7 mouse cellular contexts compared by ENCODE assay signal in genomic region chr7:5020685-5021084, GRCm38 (mm10). TPM values are rescaled to one million over a fixed set of nuclear protein-coding genes. Genes with fewer than 3 reads are reported as not detected.
DNase-seq lines count a peak whose midpoint lies in the region; ATAC-seq and TF ChIP-seq lines count a peak whose summit lies in the region.

No protein-coding gene starts in this region.

- 0 out of 2 replicates have a peak, but pooled peaks have one; percentile 5 for ATAC-seq in megakaryocyte progenitor cell, adult 5-6 weeks (replicated peaks; ENCODE audit: poor library complexity)

- peaks cover 4% of the 10 kb centered on the region; the same call in 1 of the 2 replicates for H3K9me3 ChIP-seq in hindbrain, embryonic 10.5 days

- H3K36me3 ChIP-seq in hindbrain, embryonic 10.5 days, result peaks cover 54% of the 10 kb centered on the region

- no peak for TF ChIP-seq POLR2A in lung, adult 2 months (IDR thresholded peaks at IDR 0.05; ENCODE audit: borderline replicate concordance, extremely low read depth, low read depth, low read length)

- peak overlapping the region; percentile 97 for H3K27ac ChIP-seq in hindbrain, embryonic 10.5 days

- under 1% methylated on average over 15 of the region's 15 CpGs for WGBS in lung, adult 2 months
- WGBS in hindbrain, embryonic 10.5 days, result 2% methylated on average over 15 of the region's 15 CpGs

- H3K4me3 ChIP-seq in lung, adult 2 months (replicated peaks; ENCODE audit: extremely low read depth, low read depth, low read length), result peak overlapping the region; percentile 26
- H3K4me3 ChIP-seq in hindbrain, embryonic 10.5 days, result peak overlapping the region; percentile 90

- H3K4me1 ChIP-seq in lung, adult 2 months (ENCODE audit: control insufficient read depth, insufficient read depth, low read length), result peaks cover 6% of the 10 kb centered on the region
- peaks cover 29% of the 10 kb centered on the region for H3K4me1 ChIP-seq in hindbrain, embryonic 10.5 days (replicated peaks)

- TF ChIP-seq CTCF in lung, adult 2 months (IDR thresholded peaks at IDR 0.05; ENCODE audit: insufficient read depth, low read length), result no peak

- no peaks in the 10 kb centered on the region for H3K27me3 ChIP-seq in hindbrain, embryonic 10.5 days (ENCODE audit: insufficient read depth, poor library complexity, severe bottlenecking)

- no peak for DNase-seq in lung, adult 2 months
- DNase-seq in lung, postnatal 36 days, result no peak
- peak; percentile 73 for DNase-seq in cerebellum, adult 9-11 months
- no peak for DNase-seq in hindbrain, embryonic 10.5 days (ENCODE audit: low spot score)
- no peak for DNase-seq in right cerebral cortex, postnatal 4 days
- no peak for DNase-seq in gastrocnemius, adult 8-10 months (ENCODE audit: low spot score in 2 of 2)

RNA-seq across cellular contexts. Expression of gene Ccdc106, which starts 0.3 kb away (rescaled TPM):
- 0.90 and 0.97 TPM in 2 replicates for polyA plus RNA-seq in lung, adult 2 months (2012; rRNA removed)
- 5.4 and 7.9 TPM in 2 replicates for polyA plus RNA-seq in hindbrain, embryonic 10.5 days (2016; fragmentation: Nextera tagmentation; extraction: Ambion mirVana)
- 0.57 TPM in 1 of 2 replicates, not detected in the other for total RNA-seq in megakaryocyte progenitor cell, adult 5-6 weeks (2015)
- total RNA-seq in megakaryocyte progenitor cell, adult 5-6 weeks (2017), result 0.21 TPM in 1 of 2 replicates, not detected in the other
- total RNA-seq in gastrocnemius, adult 8-10 months (2022), result not detected

RNA-seq across cellular contexts. Expression of gene Zfp865, which starts 0.5 kb away (rescaled TPM):
- 43.2 and 47.9 TPM in 2 replicates for polyA plus RNA-seq in lung, adult 2 months (2012; rRNA removed)
- polyA plus RNA-seq in hindbrain, embryonic 10.5 days (2016; fragmentation: Nextera tagmentation; extraction: Ambion mirVana), result 6.5 and 9.0 TPM in 2 replicates
- total RNA-seq in megakaryocyte progenitor cell, adult 5-6 weeks (2015), result 13.2 and 14.5 TPM in 2 replicates
- 12.4 and 14.4 TPM in 2 replicates for total RNA-seq in megakaryocyte progenitor cell, adult 5-6 weeks (2017)
- 10 to 100 TPM; 12.4 to 16.3 (median 13.7) TPM for total RNA-seq in gastrocnemius, adult 8-10 months (2022)

RNA-seq across cellular contexts. Expression of gene Gm44973, which starts 5.4 kb away (rescaled TPM):
- polyA plus RNA-seq in lung, adult 2 months (2012; rRNA removed), result not detected in 2 replicates
- polyA plus RNA-seq in hindbrain, embryonic 10.5 days (2016; fragmentation: Nextera tagmentation; extraction: Ambion mirVana), result 0.46 TPM in 1 of 2 replicates, not detected in the other
- total RNA-seq in megakaryocyte progenitor cell, adult 5-6 weeks (2015), result 1.9 and 4.6 TPM in 2 replicates
- not detected in 2 replicates for total RNA-seq in megakaryocyte progenitor cell, adult 5-6 weeks (2017)
- not detected for total RNA-seq in gastrocnemius, adult 8-10 months (2022)

RNA-seq across cellular contexts. Expression of gene Fiz1, which starts 6.2 kb away (rescaled TPM):
- 32.2 and 33.9 TPM in 2 replicates for polyA plus RNA-seq in lung, adult 2 months (2012; rRNA removed)
- polyA plus RNA-seq in hindbrain, embryonic 10.5 days (2016; fragmentation: Nextera tagmentation; extraction: Ambion mirVana), result 55.2 and 65.1 TPM in 2 replicates
- 35.6 and 39.2 TPM in 2 replicates for total RNA-seq in megakaryocyte progenitor cell, adult 5-6 weeks (2015)
- total RNA-seq in megakaryocyte progenitor cell, adult 5-6 weeks (2017), result 17.7 and 24.0 TPM in 2 replicates
- total RNA-seq in gastrocnemius, adult 8-10 months (2022), result 10 to 100 TPM; 22.4 to 25.7 (median 24.6) TPM

RNA-seq across cellular contexts. Expression of gene Zfp524, which starts 6.5 kb away (rescaled TPM):
- 37.0 and 43.5 TPM in 2 replicates for polyA plus RNA-seq in lung, adult 2 months (2012; rRNA removed)
- 9.7 and 9.9 TPM in 2 replicates for polyA plus RNA-seq in hindbrain, embryonic 10.5 days (2016; fragmentation: Nextera tagmentation; extraction: Ambion mirVana)
- 11.0 and 13.0 TPM in 2 replicates for total RNA-seq in megakaryocyte progenitor cell, adult 5-6 weeks (2015)
- total RNA-seq in megakaryocyte progenitor cell, adult 5-6 weeks (2017), result 5.5 and 7.4 TPM in 2 replicates
- total RNA-seq in gastrocnemius, adult 8-10 months (2022), result 10 to 100 TPM in 2 of 4 experiments, 1 to 10 TPM in 2; 8.3 to 11.7 (median 10.2) TPM
